Mouse (Mus musculus): ENCODE results near the gene Tmem60.

Gene Tmem60

GRCm38 (mm10) chr5:20881915-20882800 lies at the start of gene Tmem60, which contains the start of gene Phtf2:
Gene Tmem60, plus strand, starts transcription at chr5:20882191.
Gene Phtf2, minus strand, starts transcription at chr5:20882124.
- DNase-seq = peak; percentile 98

- no peak for DNase-seq
These were observed 47.6 kb upstream of the Tmem60 start for GRCm38 (mm10) chr5:20834399-20834798.

- no peak for DNase-seq
These were observed 44.9 kb upstream of the Tmem60 start for GRCm38 (mm10) chr5:20837082-20837481.

- no peak for DNase-seq
These were observed 38.6 kb upstream of the Tmem60 start for GRCm38 (mm10) chr5:20843405-20843804.

GRCm38 (mm10) chr5:20843816-20844215 lies 38.2 kb upstream of the Tmem60 start:
- no peak for DNase-seq

GRCm38 (mm10) chr5:20847010-20847409 lies 35.0 kb upstream of the Tmem60 start:
- DNase-seq = no peak

- no peak for DNase-seq
These were observed 26.9 kb upstream of the Tmem60 start for GRCm38 (mm10) chr5:20855066-20855465.

- no peak for DNase-seq
These were observed 23.6 kb upstream of the Tmem60 start for GRCm38 (mm10) chr5:20858404-20858803.

GRCm38 (mm10) chr5:20860565-20860964 lies 21.4 kb upstream of the Tmem60 start:
- DNase-seq = no peak

GRCm38 (mm10) chr5:20861901-20862300 lies 20.1 kb upstream of the Tmem60 start:
- no peak for DNase-seq

GRCm38 (mm10) chr5:20864216-20864969 lies 17.6 kb upstream of the Tmem60 start:
- no peak for DNase-seq

GRCm38 (mm10) chr5:20865193-20865755 lies 16.7 kb upstream of the Tmem60 start:
- DNase-seq = no peak

- DNase-seq = no peak
These were observed 8.8 kb upstream of the Tmem60 start for GRCm38 (mm10) chr5:20873146-20873545.

GRCm38 (mm10) chr5:20876934-20877426 lies 5.0 kb upstream of the Tmem60 start:
- no peak for DNase-seq

- no peak for DNase-seq
These were observed 1.6 kb upstream of the Tmem60 start for GRCm38 (mm10) chr5:20880386-20880785.

- DNase-seq = peak; percentile 66
These were observed 905 bp upstream of the Tmem60 start for GRCm38 (mm10) chr5:20880797-20881775.

GRCm38 (mm10) chr5:20884036-20884620 lies 2.1 kb downstream of the Tmem60 start:
- DNase-seq = no peak

- no peak for DNase-seq
These were observed 15.6 kb downstream of the Tmem60 start for GRCm38 (mm10) chr5:20897446-20898167.

- DNase-seq = no peak
These were observed 22.7 kb downstream of the Tmem60 start for GRCm38 (mm10) chr5:20904647-20905046.

GRCm38 (mm10) chr5:20905437-20905836 lies 23.4 kb downstream of the Tmem60 start:
- no peak for DNase-seq

GRCm38 (mm10) chr5:20906191-20906590 lies 24.2 kb downstream of the Tmem60 start:
- no peak for DNase-seq

All from right cerebral cortex, postnatal 14 days (tissue).